Mouse (Mus musculus): ENCODE data around the gene Ypel3.

- no peak for TF ChIP-seq CTCF (IDR thresholded peaks at IDR 0.05; ENCODE audit: borderline replicate concordance, extremely low read depth, insufficient read depth, insufficient read length)
- TF ChIP-seq POLR2A (IDR thresholded peaks at IDR 0.05; ENCODE audit: borderline replicate concordance, extremely low read depth, insufficient read depth, insufficient read length, poor library complexity, severe bottlenecking): no peak
Observed at GRCm38 (mm10) chr7:126740977-126741376, 35.8 kb upstream of the Ypel3 start.

All from brain, embryonic 14.5 days (tissue).